Mouse (Mus musculus) heart, adult 2 months (tissue): Measurements from ENCODE around the gene Gm47791.

Source experiments
- CTCF ChIP-seq: fragments of 200-600 bp; IDR thresholded peaks from 2 replicates; pipeline ENCODE4 v1.8.1; 2022; ENCODE audit warnings: antibody characterized with exemption, mild to moderate bottlenecking, moderate library complexity
- POLR2A ChIP-seq: fragments of 200-500 bp; IDR thresholded peaks from 2 replicates; pipeline ENCODE4 v1.6.1; 2011; ENCODE audit warnings: mild to moderate bottlenecking, low read depth, low read length, control low read depth; ENCODE audit not compliant: insufficient read depth

- TF ChIP-seq POLR2A (no peak), CTCF (no peak)
These were observed 24.8 kb upstream of the Gm47791 start for GRCm38 (mm10) chr1:82795702-82796443.
